Mouse (Mus musculus): ENCODE results near the gene Selenoi.
A peak's percentile ranks its signal among the peaks of the same experiment; 100 is the strongest.
"Not testable (repeated sequence)": the region's sequence is repeated elsewhere in the genome, so short reads cannot be mapped to it uniquely, and the experiment has no call there.

Gene Selenoi

DNA sequence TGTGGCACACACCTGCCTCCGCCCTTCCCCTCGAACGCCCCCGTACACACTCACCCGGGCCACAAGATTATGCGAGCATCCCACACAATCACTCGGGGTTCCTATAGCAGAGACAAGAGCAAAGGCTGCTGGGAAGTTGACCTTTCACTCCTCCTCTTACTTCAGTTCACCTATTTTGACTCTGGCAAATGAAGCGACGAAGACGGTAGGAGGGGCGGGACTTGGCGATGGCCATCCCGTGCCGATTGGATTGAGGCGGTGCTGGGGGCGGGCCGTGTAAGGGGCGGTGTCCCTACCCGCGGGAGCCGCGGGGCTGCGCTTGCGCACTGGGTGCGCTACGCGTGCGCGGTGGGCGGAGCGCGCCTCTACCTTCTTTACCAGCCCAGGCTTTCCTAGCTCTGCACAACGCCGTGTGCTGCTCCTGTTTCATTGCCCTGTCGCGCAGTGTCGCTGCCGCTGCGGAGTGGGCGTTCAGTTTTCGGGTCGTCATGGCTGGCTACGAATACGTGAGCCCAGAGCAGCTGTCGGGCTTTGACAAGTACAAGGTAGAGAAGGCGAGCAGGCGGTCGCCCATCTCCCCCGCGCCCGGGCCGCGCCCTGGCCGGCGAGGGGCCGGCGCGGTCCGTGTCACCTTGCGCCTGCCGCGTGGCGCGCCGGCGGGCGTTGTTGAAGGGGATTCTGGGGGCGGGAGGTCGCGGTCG, at the start of gene Selenoi:
Gene Selenoi, plus strand, starts transcription at position 311 of the 701 bp plus-strand sequence.
- peak; percentile 99 for DNase-seq

DNA sequence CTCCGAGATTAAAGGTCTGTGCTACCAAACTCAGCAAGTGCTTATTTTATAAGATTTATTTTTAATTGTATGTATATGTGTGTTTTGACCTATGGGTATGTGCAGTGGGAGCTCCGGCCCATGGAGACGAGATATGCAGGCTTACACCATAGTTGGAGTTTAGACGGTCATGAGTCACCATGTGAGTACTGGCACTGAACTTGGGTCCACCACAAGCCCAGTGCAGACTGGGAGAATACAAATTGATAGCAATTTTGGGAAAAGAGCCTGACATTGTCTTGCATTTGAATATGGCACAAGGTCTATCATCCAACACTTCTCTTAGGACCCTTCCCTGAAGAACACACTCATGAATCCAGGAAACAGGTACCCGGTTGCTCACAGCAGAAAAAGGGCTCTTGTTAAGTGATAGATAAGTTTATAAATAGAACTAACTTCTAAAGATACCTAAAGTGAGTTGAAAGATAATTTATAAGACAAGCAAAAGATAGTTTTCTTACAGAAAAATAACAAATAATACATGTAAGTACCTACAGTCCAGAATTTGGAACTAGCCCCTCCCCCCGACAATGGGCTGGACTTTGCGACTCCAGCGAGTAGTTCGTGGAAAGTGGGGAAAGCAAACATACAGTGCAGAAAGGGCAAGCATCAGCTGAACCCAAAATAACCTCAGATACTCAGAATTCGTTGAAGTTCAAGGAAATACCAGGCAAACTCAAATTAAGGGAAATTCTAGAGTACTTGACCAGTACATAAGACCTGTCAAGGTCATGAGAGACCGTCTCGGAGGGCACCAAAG, 44.5 kb upstream of the Selenoi start:
- no peak for DNase-seq

DNA sequence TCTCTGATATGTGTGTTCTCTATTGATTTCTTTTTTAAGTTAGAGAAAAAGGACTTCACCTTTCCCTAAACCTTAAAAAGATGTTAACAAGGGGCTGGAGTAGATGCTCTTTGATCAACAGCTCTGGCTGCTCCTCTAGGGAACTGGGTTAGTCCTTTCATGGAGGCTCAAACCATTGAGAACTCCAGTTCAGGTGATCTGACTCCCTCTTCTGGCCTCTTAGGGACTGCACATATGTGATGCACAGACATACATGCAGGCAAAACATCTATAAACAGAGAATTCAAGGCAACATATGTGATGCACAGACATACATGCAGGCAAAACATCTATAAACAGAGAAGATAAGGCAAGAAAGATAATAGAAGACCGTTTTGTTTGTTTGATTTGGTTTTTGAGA, 39.9 kb upstream of the Selenoi start:
- no peak for DNase-seq

DNA sequence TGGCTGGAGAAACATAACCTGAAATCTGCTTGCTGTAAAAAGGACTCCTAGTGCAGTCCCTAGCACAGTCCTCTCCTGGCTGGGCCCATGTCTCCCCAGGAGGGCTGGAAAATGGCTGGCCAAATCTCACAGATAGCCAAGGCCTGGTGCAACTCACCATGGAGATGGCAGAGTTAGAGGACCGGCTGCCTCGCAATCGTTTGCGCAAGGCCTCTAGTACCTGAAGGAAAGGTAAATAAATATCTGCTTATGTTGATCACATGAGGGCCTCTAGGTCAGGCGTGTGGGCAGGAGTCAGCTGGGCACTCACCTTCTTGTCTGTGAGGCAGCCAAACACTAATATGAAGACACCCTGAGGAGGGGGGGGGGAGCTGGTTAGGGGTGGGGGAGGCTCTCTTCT, 37.0 kb upstream of the Selenoi start:
- no peak for DNase-seq

DNA sequence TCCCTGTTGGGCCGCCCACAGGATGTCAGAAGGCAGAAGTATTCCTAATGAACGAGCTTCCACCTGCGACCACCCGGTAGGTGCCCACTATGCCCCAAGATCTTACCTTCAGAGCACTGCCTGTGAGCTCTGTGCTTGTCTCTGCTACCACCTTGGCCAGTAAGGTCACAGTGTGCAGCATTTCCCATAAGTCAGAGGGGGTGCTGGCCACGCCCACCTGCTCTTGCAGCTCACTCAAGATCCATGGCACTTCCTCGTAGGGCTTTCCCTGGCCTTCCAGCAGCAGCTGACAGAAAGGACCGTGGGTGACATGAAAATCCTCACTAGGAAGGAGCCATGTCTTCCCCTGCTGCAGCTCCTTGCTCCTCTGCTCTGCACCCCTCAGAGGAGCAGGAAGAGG, 34.1 kb upstream of the Selenoi start:
- DNase-seq = peak; percentile 33

DNA sequence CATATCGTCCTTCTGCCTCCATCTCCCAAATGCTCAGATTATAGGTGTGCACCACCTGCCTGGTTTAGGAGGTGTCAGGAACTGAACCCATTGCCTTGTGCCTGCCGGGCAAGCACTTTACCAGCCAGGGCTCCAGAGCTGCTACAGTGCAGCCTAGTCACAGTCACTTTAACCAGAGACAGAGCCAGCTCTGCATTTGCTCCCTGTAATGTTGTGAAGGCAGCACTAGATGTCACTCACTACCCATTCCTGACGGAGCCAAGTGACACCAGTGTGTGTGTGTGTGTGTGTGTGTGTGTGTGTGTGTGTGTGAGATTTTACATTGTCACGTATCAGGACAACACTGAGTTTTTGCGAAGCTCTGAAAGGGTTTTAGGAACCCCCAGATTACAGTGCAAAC, 30.9 kb upstream of the Selenoi start:
- DNase-seq = peak; percentile 21

DNA sequence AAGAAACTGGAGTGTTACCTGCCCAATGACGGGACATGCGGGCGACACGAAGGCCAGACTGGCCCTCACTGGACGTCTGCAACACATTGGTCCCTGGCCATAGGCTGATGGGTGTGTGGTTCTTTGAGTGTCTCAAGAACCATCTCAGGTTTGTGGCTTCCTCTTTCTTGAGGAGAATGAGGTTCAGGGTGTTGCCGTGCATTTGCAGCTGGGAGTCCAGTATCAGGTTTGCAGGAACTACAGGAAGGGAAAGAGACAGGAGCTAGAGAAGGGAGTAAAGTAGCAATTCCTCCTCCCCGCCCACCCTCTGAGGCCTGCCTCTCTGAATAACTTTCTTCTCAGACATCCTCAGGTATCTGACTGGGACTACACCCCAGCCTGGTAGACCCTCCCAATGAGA, 30.2 kb upstream of the Selenoi start:
- DNase-seq = no peak

DNA sequence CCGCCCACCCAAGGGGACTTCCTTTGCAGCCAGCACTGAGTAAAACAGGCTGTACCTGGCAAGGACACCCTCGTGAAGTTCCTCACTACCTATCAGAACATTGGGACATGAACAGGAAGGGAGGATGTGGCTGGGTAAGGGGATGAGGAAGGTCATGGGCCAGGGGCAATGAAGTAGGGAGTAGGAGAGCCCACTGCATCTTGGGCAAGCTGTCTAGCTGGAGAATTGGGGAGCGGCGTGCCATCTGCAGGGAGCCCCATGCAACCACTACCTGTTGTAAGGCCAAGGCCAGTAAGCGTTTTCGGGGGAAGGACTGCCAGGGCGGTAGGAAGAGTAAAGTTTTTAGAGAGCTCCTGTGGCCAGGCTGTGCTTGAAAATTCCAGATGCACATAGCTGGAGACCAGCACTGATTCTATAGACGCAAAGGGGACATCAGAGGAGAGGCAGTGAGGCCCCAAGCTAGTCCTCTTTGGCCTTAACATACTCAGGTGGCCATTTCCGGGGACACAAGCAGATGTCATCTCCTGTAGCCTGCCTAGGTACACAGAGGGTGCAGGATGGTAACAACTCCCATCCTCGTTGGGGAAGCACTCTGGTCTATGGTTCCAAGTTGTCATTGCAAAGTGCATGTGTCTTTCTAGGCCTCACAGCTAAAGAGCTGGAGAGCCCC, 29.0 kb upstream of the Selenoi start:
- no peak for DNase-seq

DNA sequence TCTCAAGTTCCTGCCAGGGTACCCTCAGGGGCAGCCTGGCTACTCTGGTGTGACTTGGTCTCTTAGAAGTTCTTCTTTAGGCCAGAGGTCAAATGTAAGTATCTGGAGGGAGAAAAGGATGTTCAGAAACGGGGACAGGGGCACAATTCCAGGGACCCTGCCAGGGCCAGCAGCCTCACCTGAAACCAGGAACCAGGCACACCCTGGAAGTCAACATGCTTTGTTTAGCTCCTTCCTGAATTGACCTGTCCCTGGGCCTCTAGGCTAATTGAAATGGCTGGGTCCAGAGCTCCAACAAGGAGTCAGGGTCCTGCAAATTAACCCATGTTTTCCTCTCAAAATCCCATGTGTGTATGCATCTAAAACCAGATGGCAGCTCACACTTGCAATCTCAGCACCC, 27.9 kb upstream of the Selenoi start:
- DNase-seq = no peak

DNA sequence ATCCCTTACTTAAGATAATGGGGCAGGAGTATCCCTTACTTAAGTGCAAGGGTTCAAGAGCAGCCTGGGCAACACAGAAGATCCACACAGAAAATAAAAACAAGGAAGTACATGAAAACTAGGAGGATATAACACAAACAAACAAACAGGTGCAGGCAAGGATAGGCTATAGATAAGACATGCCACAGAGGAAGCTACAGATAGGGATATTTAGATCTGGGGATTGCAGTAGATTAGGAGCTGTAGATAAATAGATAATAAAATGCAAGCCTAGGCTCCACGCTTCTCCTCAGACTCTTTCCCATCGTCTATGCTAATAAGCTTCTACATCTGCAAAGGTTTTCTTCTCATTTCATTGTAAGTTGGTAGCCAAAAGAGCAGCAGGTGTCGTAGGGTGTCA, 27.3 kb upstream of the Selenoi start:
- no peak for DNase-seq

DNA sequence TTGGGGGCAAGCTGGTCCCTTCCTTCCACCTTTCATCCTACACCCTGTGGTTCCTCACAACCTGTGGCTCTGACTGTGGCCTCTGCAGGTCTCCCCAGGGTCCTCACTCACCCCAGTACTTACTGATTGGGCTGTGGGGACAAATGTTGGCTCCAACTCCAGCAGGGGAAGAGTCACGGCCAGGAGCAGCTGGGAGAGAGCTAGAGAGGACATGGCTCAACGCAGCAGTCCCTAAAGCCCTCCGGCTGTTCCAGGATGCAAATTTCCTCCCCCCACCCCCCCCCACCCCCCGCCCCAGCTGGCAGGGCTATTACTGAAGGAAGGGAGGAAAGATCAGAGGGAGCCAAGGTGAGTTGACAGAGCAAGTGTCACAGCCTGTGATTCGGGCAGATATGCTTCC, 26.9 kb upstream of the Selenoi start, which contains the start of gene Adgrf3:
Gene Adgrf3, minus strand, starts transcription at position 230 of the 400 bp plus-strand sequence.
- DNase-seq = no peak

DNA sequence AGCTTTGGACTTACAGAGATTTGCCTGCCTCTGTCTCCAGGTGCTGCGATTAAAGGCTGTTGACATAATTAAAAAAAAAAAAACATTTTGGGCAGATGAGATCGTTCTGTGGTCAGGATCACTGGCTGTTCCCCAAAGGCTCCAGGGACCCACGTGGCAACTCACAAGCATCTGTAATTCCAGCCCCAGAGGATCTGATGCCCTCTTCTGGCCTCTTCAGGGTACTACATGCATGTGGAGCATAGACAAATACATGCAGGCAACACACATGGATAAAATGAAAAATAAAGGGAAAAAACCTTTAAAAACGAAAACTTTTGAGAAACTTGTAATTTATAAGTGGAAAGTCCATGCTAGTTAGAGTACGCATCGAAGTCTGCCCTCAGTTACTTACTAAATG, 25.1 kb upstream of the Selenoi start:
- peak; percentile 54 for DNase-seq

DNA sequence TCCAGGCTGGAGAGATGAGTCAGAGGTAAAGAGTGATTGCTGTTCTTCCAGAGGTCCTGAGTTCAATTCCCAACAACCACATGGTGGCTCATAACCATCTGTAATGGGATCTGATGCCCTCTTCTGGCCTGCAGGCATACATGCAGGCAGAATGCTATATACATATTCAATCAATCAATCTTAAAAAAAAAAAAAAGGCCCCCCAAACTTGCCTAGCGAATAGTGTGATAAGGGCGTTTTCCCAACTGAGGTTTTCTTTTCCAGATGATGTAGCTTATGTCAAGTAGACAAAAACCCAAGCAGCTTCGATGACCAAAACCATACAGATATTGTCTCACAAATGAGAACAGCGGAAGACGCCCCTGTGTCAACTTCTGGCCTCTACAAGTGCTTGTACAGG, 21.6 kb upstream of the Selenoi start:
- DNase-seq = not testable (repeated sequence)

DNA sequence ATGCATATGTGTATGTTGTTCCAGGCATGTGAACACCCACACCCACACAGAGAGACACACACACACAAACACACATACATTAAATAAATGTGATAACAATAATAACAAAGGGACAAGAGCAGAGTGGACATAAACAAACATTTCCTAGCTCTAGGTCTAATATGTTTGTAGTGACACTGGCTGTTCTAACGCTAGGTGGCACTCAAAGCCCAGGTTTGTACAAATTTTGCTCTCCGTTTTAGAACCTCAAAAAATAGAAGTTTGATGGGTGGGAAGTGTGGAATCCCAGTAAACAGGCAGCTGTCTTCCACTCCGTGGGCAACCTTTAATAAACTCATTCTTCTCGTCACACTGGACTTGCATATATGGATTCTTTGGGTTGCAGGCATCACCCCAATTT, 17.5 kb upstream of the Selenoi start:
- DNase-seq = peak; percentile 70

DNA sequence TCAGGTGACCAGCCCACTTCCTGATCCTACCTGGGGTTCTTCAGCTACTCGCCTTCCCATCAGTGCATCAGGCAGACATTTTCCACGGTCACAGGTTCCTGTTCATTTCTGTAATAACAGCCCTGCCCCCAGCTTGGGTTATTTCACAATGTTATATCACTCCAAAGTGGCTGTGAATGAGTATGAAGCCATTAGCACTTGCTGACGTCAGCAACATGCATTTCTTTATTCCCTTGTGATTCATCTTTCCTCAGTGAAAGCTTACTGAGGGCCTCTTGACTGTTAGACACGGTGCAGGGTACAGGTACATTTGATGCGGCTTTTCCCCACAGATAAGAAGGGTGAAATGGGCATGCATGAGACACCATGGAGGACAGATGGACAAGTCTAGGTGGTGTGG, 16.4 kb upstream of the Selenoi start:
- no peak for DNase-seq

DNA sequence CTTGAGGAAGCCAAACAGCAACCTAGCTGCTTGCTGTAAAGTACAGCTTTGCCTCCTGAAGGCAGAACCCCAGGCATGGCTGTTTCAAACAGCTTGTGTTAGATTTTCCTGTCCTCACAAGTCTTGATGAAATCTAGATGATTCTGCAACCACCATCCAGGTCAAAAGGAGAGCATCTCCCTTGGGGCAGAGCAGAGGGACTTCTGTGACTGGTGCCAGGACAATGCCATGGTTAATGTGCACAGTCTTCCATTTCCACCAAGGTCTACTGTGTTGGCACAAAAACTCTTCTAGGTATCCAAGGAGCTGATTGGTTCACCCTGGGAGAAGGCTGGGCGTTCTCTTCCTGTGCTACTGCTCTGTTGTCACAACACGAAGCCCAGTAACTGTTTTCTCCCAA, 12.7 kb upstream of the Selenoi start:
- DNase-seq = no peak

DNA sequence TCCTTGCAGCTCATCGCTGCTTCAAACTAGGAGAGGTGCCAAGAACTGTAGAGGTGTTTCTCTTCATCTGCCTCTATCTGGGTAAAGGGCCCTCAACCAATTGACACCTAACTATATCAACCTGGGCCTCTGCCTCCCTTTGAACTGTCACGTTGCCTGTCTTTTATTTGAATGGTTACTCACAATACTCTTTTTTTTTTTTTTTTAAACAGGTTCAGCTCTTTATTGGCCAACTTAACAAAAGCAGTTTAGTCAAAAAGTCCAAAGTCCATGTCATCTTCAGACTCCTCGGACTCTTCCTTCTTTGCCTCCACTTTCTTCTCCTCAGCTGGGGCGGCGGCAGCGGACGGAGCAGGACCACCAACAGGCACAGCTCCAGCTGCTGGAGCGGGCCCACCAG, 11.7 kb upstream of the Selenoi start:
- no peak for DNase-seq

DNA sequence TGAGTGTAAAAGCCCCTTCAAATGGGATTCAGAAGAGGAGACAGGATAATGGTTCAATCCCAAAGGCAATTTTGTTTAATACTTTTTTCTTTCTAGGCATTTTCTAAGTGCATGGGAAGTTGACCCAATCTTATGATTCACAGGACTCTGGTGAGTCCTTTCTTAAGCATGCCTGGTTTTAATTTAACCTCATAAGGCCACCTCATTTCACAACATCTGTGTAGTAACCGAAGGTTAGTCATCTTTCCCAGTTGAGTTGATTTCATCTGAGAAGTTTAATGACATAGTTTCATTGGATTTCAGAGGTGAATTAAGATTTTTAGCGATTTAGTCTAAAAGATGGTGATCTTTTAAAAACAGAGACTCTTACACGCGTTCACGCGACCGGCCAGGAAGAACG, 9.7 kb upstream of the Selenoi start:
- DNase-seq = no peak

DNA sequence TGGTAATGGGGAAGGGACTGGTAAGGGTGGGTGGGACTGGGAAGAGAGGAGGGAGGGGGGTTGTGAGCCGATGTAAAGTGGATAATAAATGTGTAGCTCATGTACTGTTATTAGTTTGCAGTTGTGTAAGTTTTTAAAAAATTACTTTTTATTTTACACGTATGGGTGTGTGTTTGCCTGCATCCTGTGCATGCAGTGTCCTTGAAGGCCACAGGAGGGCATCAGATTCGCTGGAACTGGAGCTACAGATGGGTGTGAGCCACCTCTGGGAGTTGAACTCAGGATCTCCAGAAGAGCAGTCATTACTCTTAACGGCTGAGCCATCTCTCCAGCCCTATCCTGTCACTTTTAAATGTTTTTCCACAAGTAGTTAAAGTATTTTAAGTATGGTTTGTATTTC, 1.5 kb upstream of the Selenoi start:
- peak; percentile 71 for DNase-seq

DNA sequence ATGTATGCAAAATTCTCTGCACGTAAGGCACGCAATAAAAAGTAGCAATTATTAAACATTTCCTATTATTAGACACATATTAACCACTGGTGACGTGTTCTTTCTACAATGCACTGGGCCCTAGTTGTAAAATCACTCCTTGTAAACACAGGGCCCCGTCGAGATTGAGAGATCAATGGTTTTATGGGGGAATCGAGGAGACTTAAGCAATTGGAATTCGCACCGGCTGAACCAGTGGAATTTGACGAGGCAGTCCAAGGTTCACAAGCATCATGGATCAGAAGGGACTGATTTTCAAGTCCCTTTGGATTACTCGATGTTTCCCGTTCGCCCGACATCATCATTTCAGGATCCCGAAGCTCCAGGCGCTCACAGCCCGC, 500 bp upstream of the Selenoi start:
- DNase-seq = no peak

DNA sequence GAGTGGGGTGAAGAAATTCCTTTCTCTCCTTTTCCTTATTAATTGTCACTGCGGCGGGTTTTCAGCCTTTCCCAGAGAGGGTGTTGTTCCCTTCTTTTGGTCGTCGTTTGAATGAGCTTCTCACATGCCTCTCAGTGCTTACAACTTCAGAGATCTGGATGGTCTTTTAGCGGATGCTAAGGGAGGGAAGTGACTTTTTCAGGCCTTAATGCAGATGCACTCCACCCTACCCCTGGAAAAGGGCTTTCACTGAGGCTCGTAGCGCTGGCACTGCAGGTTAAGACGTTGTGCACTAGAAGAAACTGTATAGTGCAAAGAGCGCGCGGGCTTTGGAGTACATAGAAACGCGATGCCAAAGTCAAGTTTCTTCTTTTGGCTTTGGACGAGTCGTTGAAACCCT, 661 bp downstream of the Selenoi start:
- peak; percentile 55 for DNase-seq

DNA sequence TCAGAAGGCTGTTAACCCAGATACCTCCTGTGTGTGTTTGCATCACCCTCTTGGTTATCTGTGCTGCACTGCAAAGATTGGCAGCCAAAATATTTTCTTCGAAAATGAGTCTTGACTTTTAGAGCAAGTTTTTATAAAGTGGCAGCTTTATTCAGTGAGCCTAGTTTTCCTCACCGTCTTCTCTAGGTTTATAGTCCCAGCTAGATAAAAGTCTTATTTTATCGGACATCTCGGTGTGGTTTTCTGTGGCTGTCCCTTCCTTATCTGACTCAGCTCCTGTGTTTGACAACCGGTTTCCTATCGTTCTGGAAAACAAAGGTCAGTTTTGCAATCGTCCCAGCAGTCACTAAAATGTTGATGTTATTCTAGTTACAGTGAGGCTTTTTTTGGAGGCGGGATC, 1.6 kb downstream of the Selenoi start:
- DNase-seq = no peak

DNA sequence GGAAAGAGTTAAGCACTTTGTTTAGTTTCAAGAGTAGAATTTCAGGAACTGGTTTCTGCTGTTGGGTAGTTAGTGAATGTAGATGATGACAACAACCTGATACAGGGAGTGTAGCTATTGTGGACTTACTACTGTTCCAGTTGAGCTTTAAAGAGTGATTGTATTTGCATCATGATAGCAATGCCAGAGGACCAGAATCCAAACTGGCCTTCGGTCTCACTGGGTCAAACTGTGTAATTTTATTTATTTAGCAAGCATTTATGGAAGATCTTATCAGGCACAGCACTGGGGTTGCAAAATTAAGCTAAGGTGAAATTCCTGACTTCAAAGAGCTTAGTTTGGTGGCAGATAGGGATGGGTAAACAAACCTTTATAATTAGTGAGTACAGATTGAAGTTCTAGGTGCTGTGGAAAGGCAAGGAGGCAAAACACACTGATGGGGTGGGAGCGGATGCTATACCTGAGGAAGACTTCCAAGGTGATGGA, 3.3 kb downstream of the Selenoi start:
- DNase-seq = no peak

DNA sequence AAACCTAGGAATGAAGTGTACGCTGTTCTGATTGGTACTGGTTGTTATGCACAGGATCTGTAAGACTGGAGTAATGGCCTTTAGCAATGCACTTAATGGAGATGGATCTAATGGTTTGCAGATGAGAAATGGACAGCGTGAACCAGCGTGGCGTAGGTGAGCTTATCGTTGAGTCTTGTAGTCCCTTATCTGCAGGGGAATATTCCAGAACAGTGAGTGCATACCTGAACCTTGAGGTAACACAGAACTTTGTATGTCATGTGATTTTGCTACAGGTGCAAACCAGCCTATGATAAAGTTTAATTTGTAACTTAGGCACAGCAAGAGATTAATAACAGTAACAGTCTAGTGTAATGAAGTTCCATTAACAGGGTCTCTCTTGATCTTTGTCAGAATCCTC, 6.2 kb downstream of the Selenoi start:
- DNase-seq = no peak

Data from thymus, postnatal 14 days (tissue).